Mouse (Mus musculus): ENCODE data around the gene Fbxo7. TPM values are rescaled to one million over a fixed set of nuclear protein-coding genes. Genes with fewer than 3 reads are reported as not detected.

Fbxo7 gene
- polyA plus RNA-seq, 1 experiment from 2014 or later, result 28.5 TPM

DNA sequence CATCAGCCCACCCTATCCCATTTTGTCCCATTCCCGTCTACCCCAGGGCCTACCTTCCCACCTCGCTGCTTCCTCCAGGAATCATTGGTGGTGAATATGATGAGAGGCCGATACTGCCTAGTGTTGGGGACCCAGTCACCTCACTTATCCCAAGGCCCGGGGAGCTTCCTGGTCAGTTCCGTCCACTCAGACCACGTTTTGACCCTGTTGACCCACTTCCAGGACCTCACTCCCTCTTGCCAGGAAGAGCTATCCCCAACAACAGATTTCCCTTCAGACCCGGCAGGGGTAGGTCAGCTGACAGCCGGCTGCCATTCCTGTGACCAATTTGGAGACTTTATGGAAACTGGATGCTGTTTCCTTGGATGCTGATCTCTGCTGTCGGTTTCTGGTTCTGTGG is 26.0 kb downstream of the Fbxo7 start:
- ATAC-seq (replicated peaks; ENCODE audit: low FRiP score, low TSS enrichment, low read depth) (no peak), DNase-seq (ENCODE audit: low spot score) (peak; percentile 29)
- H3K36me3 ChIP-seq (ENCODE audit: control insufficient read depth, insufficient read depth, low read length), result peaks cover 38% of the 10 kb centered on the region
- no peaks in the 10 kb centered on the region for H3K27me3 ChIP-seq (replicated peaks; ENCODE audit: control insufficient read depth, insufficient read depth, low read length)
- H3K4me3 ChIP-seq (ENCODE audit: low read depth, low read length), result no peak overlapping the region
- H3K4me2 ChIP-seq (ENCODE audit: low read length), result no peak overlapping the region
- 89% methylated on average over 9 of the region's 9 CpGs for WGBS
- H3K9ac ChIP-seq (ENCODE audit: low read length), result no peak overlapping the region
- H3K27ac ChIP-seq (ENCODE audit: low read depth), result no peak overlapping the region
- H3K9me3 ChIP-seq (ENCODE audit: control insufficient read depth, low read length), result no peaks in the 10 kb centered on the region
- H3K4me1 ChIP-seq (replicated peaks; ENCODE audit: control insufficient read depth, insufficient read depth, low read length), result no peaks in the 10 kb centered on the region

DNA sequence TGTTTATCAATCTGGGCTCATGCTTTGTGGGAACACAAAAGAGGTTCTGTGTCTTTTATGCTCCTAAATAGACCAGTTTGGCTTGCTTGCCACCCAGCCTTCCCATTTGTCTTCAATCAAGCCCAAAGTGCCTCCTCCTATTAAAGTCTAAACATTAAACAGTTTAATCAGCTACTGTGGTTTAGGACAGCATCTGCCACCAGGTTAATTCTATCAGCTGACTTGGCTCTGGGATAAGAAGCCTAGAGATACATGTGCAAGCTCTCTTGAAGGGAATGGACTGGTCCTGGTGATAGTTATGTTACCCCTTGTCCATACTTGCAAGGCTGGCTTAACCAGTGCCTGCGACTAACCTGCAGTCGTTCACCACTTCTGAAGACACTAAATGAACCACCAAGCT is 28.8 kb downstream of the Fbxo7 start:
- Histone ChIP-seq H3K9ac (ENCODE audit: low read length) (no peak overlapping the region), H3K27me3 (replicated peaks; ENCODE audit: control insufficient read depth, insufficient read depth, low read length) (no peaks in the 10 kb centered on the region), H3K36me3 (ENCODE audit: control insufficient read depth, insufficient read depth, low read length) (peaks cover 24% of the 10 kb centered on the region), H3K27ac (ENCODE audit: low read depth) (no peak overlapping the region), H3K4me2 (ENCODE audit: low read length) (no peak overlapping the region), H3K9me3 (ENCODE audit: control insufficient read depth, low read length) (no peaks in the 10 kb centered on the region), H3K4me1 (replicated peaks; ENCODE audit: control insufficient read depth, insufficient read depth, low read length) (no peaks in the 10 kb centered on the region), H3K4me3 (ENCODE audit: low read depth, low read length) (no peak overlapping the region)
- WGBS, result 70% methylated on average over 2 of the region's 2 CpGs
- no peak for ATAC-seq (replicated peaks; ENCODE audit: low FRiP score, low TSS enrichment, low read depth)
- DNase-seq (ENCODE audit: low spot score), result peak; percentile 29

DNA sequence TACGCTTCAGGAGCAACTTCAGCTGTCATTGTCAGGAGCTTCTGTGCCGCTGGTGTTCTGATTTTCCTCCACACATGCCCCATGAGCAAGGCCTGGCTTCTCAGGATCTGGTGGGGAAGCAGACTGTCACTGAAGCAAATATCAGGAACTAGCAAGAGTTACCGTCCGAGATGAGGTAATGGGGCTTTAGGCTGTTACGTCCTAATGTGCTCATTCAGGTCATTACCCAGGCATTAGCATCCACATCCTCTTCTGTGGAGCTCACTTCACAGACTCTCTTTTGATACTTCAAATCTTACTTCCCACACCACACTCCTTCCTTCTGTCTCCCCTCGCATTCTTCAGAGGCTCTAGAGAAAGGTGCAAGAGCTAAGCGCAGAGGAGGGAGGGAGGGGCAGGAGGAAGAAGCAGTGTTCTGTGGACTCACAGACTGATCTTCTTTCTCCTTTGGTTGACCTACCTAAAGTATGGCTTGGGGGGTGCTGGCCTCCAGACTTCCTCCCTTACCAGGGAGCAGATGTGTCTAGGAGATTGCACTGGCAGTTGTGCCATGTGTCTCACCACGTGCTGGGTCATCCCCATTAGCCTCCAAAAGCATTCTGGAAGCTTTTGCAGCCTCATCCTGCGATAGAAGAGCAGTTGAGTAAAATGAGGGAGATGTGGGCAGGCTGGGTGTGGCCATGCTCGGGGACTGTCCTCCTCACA is 31.2 kb downstream of the Fbxo7 start:
- Histone ChIP-seq H3K9me3 (ENCODE audit: control insufficient read depth, low read length) (no peaks in the 10 kb centered on the region), H3K4me1 (replicated peaks; ENCODE audit: control insufficient read depth, insufficient read depth, low read length) (no peaks in the 10 kb centered on the region), H3K27ac (ENCODE audit: low read depth) (no peak overlapping the region), H3K36me3 (ENCODE audit: control insufficient read depth, insufficient read depth, low read length) (peaks cover 14% of the 10 kb centered on the region), H3K27me3 (replicated peaks; ENCODE audit: control insufficient read depth, insufficient read depth, low read length) (no peaks in the 10 kb centered on the region), H3K4me2 (ENCODE audit: low read length) (no peak overlapping the region), H3K4me3 (ENCODE audit: low read depth, low read length) (no peak overlapping the region), H3K9ac (ENCODE audit: low read length) (no peak overlapping the region)
- 73% methylated on average over 10 of the region's 10 CpGs for WGBS
- ATAC-seq (replicated peaks; ENCODE audit: low FRiP score, low TSS enrichment, low read depth) (no peak), DNase-seq (ENCODE audit: low spot score) (peak; percentile 49)

DNA sequence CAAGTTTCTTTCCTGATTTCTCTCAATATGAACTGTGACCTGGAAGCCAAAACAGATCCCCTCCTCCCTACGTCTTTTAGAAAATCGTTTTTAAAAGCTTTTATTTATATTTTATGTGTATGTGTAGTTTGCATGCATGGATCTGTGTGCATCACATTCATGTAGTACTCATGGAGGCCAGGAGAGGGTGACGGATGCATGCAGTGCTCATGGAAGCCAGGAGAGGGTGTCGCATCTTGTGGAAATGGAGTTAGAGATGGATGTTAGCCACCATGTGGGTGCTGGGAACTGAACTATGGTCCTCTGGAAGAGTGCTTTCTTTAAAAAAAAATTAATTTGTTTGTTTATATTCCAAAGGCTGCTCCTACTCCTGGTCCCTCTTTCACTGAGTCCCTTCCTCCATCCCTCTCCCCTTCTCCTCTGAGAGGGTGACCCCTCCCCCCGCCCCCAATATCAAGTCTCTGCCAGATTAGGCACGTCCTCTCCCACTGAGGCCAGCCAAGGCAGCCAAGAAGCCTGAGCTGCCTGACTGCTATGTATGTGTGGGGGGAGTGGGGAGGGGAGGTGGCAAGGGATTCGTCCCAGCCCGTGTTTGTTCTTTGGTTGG is 34.6 kb downstream of the Fbxo7 start:
- no peak overlapping the region for H3K9ac ChIP-seq (ENCODE audit: low read length)
- no peaks in the 10 kb centered on the region for H3K4me1 ChIP-seq (replicated peaks; ENCODE audit: control insufficient read depth, insufficient read depth, low read length)
- 0 out of 2 replicates have a peak, but pooled peaks cover 4% of the 10 kb centered on the region for H3K36me3 ChIP-seq (ENCODE audit: control insufficient read depth, insufficient read depth, low read length)
- H3K4me2 ChIP-seq (ENCODE audit: low read length), result no peak overlapping the region
- DNase-seq (ENCODE audit: low spot score) (peak; percentile 48), ATAC-seq (replicated peaks; ENCODE audit: low FRiP score, low TSS enrichment, low read depth) (no peak)
- WGBS, result 80% methylated on average over 8 of the region's 8 CpGs
- H3K27ac ChIP-seq (ENCODE audit: low read depth), result no peak overlapping the region
- H3K4me3 ChIP-seq (ENCODE audit: low read depth, low read length), result no peak overlapping the region
- no peaks in the 10 kb centered on the region for H3K27me3 ChIP-seq (replicated peaks; ENCODE audit: control insufficient read depth, insufficient read depth, low read length)
- H3K9me3 ChIP-seq (ENCODE audit: control insufficient read depth, low read length), result peaks cover under 1% of the 10 kb centered on the region; the same call in 1 of the 2 replicates

DNA sequence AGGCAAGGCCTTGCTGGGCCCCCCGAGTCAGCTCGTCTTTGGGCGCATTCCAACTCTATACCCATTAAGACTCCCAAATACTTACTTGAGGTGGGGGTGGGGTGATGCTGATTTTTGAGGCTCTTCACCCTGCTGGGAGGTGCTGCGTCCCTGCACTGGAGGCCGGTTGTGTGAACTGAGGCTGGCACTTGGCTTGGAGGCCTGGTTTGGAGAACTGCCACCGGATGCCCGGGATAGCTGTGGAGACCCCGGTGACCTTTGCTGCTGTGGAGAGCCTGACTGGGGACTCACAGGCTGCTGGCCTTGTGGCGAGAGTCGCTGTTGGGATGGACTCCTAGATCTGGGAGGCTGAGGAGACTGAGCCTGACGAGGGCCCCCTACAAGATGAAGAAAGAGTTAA is 35.5 kb downstream of the Fbxo7 start:
- Histone ChIP-seq H3K4me3 (ENCODE audit: low read depth, low read length) (no peak overlapping the region), H3K27ac (ENCODE audit: low read depth) (no peak overlapping the region), H3K9ac (ENCODE audit: low read length) (no peak overlapping the region), H3K36me3 (ENCODE audit: control insufficient read depth, insufficient read depth, low read length) (0 out of 2 replicates have a peak, but pooled peaks cover 4% of the 10 kb centered on the region), H3K27me3 (replicated peaks; ENCODE audit: control insufficient read depth, insufficient read depth, low read length) (no peaks in the 10 kb centered on the region), H3K4me2 (ENCODE audit: low read length) (no peak overlapping the region), H3K4me1 (replicated peaks; ENCODE audit: control insufficient read depth, insufficient read depth, low read length) (no peaks in the 10 kb centered on the region), H3K9me3 (ENCODE audit: control insufficient read depth, low read length) (peaks cover 5% of the 10 kb centered on the region; the same call in 1 of the 2 replicates)
- ATAC-seq (replicated peaks; ENCODE audit: low FRiP score, low TSS enrichment, low read depth) (no peak; the same call in 1 of the 2 replicates), DNase-seq (ENCODE audit: low spot score) (no peak)
- WGBS, result 75% methylated on average over 11 of the region's 11 CpGs

DNA sequence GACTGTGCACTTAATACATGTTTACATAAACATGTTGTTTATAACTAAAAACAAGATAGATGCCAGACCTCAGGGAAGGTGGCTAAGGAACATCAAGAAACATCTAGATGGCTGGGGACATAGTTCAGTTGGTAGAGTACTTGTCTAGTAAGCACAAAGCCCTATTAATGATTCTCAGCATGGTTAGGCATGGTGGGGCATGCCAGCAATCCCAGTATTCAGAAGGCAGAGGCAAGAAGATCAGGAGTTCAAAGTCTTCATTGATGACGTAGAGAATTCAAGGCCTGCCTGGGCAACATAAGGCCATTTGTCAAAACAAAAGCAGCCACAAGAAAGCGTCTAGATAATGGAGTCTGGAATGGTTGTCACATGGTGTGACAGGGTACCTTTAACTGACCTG is 35.9 kb downstream of the Fbxo7 start:
- Histone ChIP-seq H3K9ac (ENCODE audit: low read length) (no peak overlapping the region), H3K4me1 (replicated peaks; ENCODE audit: control insufficient read depth, insufficient read depth, low read length) (no peaks in the 10 kb centered on the region), H3K36me3 (ENCODE audit: control insufficient read depth, insufficient read depth, low read length) (0 out of 2 replicates have a peak, but pooled peaks cover 4% of the 10 kb centered on the region), H3K9me3 (ENCODE audit: control insufficient read depth, low read length) (peaks cover 5% of the 10 kb centered on the region; the same call in 1 of the 2 replicates), H3K27ac (ENCODE audit: low read depth) (no peak overlapping the region), H3K4me2 (ENCODE audit: low read length) (no peak overlapping the region), H3K4me3 (ENCODE audit: low read depth, low read length) (no peak overlapping the region), H3K27me3 (replicated peaks; ENCODE audit: control insufficient read depth, insufficient read depth, low read length) (no peaks in the 10 kb centered on the region)
- no peak for DNase-seq (ENCODE audit: low spot score)
- WGBS, result 55% methylated on average over 2 of the region's 2 CpGs
- ATAC-seq (replicated peaks; ENCODE audit: low FRiP score, low TSS enrichment, low read depth), result no peak

DNA sequence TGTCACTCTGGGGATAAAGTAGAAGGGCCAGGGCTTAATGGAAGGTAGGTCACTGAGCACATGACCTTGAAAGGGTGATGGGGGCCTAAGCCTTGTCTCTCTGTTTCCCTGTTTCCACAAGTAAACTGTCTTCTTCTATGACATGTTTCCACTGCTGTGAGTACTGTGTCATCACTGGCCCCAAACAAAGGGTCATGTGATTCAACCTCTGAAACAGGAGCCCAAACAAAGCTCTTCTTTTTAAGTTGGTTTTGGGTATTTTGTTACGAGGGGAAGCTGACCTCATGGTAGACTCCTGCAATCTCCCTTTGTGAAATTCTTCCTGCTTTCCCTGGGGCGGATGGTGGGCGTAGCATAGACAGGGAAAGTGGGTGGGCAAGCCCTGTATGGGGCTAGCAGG is 38.5 kb downstream of the Fbxo7 start:
- Histone ChIP-seq H3K36me3 (ENCODE audit: control insufficient read depth, insufficient read depth, low read length) (no peaks in the 10 kb centered on the region), H3K9ac (ENCODE audit: low read length) (no peak overlapping the region), H3K4me1 (replicated peaks; ENCODE audit: control insufficient read depth, insufficient read depth, low read length) (no peaks in the 10 kb centered on the region), H3K9me3 (ENCODE audit: control insufficient read depth, low read length) (peaks cover 5% of the 10 kb centered on the region; the same call in 1 of the 2 replicates), H3K27ac (ENCODE audit: low read depth) (no peak overlapping the region), H3K4me3 (ENCODE audit: low read depth, low read length) (no peak overlapping the region), H3K27me3 (replicated peaks; ENCODE audit: control insufficient read depth, insufficient read depth, low read length) (no peaks in the 10 kb centered on the region), H3K4me2 (ENCODE audit: low read length) (no peak overlapping the region)
- DNase-seq (ENCODE audit: low spot score) (no peak), ATAC-seq (replicated peaks; ENCODE audit: low FRiP score, low TSS enrichment, low read depth) (no peak)
- 64% methylated on average over 3 of the region's 3 CpGs for WGBS

DNA sequence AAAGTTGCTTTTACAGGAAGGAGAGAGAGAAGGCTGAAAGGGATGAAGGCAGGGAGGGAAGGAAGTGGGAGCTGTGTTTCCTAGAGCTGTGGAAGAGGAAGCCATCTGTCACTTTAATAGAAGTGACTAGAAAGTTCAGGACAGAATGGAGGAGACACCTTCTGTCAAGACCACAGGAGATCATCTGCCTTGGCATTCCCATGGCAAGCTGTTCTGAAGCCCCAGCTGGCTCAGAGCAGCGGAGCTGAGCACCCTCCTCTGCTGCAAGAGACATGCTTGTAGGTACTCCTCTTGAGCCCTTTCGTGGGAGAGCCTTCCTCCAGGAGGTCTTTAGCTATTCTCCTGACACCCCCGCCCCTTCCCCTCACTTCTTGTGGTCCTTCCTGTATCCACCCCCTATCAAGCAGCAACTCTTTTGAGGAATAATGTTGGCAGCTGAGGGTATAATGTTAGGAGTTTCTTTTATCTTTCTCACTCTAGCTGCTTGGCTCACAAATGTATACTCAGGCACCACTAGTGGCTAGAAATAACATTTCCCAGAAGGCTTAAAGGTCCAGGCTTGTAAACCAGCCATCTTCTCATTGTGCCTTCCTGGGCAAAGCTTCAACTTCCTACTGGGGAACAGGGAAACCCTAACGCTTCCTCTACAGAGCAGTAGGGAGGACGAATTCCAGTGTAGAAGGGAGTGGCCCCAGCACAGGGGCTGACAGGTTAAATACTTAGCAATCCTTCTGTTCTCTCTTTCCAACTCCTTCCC is 40.7 kb downstream of the Fbxo7 start:
- Histone ChIP-seq H3K27ac (ENCODE audit: low read depth) (no peak overlapping the region), H3K9ac (ENCODE audit: low read length) (no peak overlapping the region), H3K36me3 (ENCODE audit: control insufficient read depth, insufficient read depth, low read length) (no peaks in the 10 kb centered on the region), H3K4me3 (ENCODE audit: low read depth, low read length) (no peak overlapping the region), H3K9me3 (ENCODE audit: control insufficient read depth, low read length) (peaks cover 5% of the 10 kb centered on the region; the same call in 1 of the 2 replicates), H3K4me2 (ENCODE audit: low read length) (no peak overlapping the region), H3K27me3 (replicated peaks; ENCODE audit: control insufficient read depth, insufficient read depth, low read length) (no peaks in the 10 kb centered on the region), H3K4me1 (replicated peaks; ENCODE audit: control insufficient read depth, insufficient read depth, low read length) (no peaks in the 10 kb centered on the region)
- DNase-seq (ENCODE audit: low spot score), result no peak
- WGBS, result 55% methylated on average over 5 of the region's 5 CpGs
- ATAC-seq (replicated peaks; ENCODE audit: low FRiP score, low TSS enrichment, low read depth), result no peak
